Mouse (Mus musculus): ENCODE measurements around the gene Clpx. TPM values are rescaled to one million over a fixed set of nuclear protein-coding genes. Genes with fewer than 3 reads are reported as not detected.

Gene Clpx
- total RNA-seq, 2 experiments from 2014 or later = 30.4 to 30.8 TPM

Other genes starting within 250 kb of the Clpx start
- gene Igdcc4, start 192.8 kb upstream of the Clpx start, total RNA-seq (2021) = 10 to 100 TPM; 26.1 to 30.4 TPM
- 1 to 10 TPM; 5.3 to 6.1 TPM for gene Igdcc3, start 153.1 kb upstream of the Clpx start, total RNA-seq (2021)
- 1 to 10 TPM; 4.1 TPM for gene Parp16, start 98.9 kb upstream of the Clpx start, total RNA-seq (2021)
- under 1 TPM; 0.07 to 0.14 TPM for gene Cilp, start 29.1 kb upstream of the Clpx start, total RNA-seq (2021)
- gene Pdcd7, start 51.8 kb downstream of the Clpx start, total RNA-seq (2021) = 10 to 100 TPM; 22.4 to 27.2 TPM
- gene Ubap1l, start 66.8 kb downstream of the Clpx start, total RNA-seq (2021) = 1 to 10 TPM; 3.8 to 6.5 TPM
- gene Kbtbd13, start 97.4 kb downstream of the Clpx start, total RNA-seq (2021) = under 1 TPM; 0.21 to 0.25 TPM
- 1 to 10 TPM; 3.6 to 4.8 TPM for gene Rasl12, start 104.2 kb downstream of the Clpx start, total RNA-seq (2021)
- not detected for gene Slc51b, start 128.7 kb downstream of the Clpx start, total RNA-seq (2021)
- gene Mtfmt, start 141.5 kb downstream of the Clpx start, total RNA-seq (2021) = 10 to 100 TPM; 18.4 to 18.8 TPM
- 10 to 100 TPM; 25.4 to 27.1 TPM for gene Spg21, start 166.7 kb downstream of the Clpx start, total RNA-seq (2021)
- gene Ankdd1a, start 225.9 kb downstream of the Clpx start, total RNA-seq (2021) = 1 to 10 TPM; 1.7 to 1.9 TPM